Mouse (Mus musculus): ENCODE data around the gene Slc7a8.

Slc7a8 gene

GRCm38 (mm10) chr14:54781610-54782365 is at the start of gene Slc7a8:
Slc7a8 (minus strand) TSS chr14:54781946.
- peak; percentile 94 for DNase-seq

GRCm38 (mm10) chr14:54823716-54824115 is 42.0 kb upstream of the Slc7a8 start:
- DNase-seq = peak; percentile 38 to 60

- no peak for DNase-seq
These were observed 40.6 kb upstream of the Slc7a8 start for GRCm38 (mm10) chr14:54822301-54822700.

DNA sequence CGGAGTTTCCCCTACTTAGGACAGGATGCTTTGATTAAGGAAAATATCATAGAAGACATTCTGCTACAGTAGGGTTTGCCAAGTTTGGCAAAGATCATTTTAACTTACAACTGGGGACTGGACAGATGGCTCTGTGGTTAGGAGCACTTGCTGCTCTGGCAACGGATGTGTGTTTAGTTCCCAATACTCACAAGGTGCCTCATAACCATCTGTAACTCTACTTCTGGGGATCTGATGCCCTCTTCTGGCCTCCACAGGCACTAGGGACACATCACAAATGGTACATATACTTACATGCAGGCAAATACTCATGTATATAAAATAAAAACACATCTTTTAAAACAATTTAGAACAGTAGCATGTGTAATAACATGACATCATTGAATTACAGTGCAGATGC is 36.0 kb upstream of the Slc7a8 start:
- DNase-seq = peak; percentile 58 to 72

DNA sequence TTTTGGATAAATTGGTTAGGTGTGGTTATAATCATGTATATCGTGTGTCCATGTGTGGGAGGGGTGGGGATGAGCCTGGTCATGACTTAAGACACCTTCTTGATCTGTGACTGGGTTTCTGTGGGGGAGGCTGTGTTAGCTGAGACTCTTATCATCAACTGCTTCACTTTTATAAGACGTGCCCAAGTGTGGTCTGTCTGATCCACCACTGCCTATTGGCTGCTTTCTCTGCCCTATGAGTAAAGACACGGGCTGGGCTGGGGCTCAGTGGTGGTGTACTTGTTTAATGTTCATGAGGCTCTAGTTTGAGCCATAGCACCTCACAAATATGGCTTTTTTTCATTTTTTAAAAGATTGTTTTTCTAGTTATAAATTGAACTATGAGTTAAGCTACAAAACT is 34.0 kb upstream of the Slc7a8 start:
- no peak for DNase-seq

DNA sequence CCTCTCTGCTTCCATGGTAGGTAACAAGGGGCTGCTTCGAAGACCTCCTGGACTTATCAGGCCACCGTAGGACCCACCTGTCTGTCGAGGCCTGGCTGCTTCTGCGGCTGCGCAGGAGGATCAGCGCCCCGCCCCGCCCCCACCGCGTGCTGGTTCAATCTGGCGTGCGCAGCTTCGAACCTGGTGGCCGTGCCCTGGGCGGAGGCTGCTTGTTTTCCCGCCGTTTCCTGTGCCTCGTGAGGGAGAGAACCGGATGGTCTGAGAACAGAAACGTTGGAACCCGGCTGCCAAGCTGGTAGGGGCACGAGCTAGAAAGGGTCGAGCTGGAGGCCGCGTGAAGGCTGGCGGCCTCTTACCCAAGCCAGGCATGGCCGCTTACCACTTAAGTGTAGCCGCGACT is 32.2 kb upstream of the Slc7a8 start, which contains the start of gene Rnf212b:
Gene Rnf212b, plus strand, starts transcription at position 151 of the 400 bp plus-strand sequence.
- no peak for DNase-seq

- DNase-seq = no peak
These were observed 27.9 kb upstream of the Slc7a8 start for GRCm38 (mm10) chr14:54809668-54810033.

DNA sequence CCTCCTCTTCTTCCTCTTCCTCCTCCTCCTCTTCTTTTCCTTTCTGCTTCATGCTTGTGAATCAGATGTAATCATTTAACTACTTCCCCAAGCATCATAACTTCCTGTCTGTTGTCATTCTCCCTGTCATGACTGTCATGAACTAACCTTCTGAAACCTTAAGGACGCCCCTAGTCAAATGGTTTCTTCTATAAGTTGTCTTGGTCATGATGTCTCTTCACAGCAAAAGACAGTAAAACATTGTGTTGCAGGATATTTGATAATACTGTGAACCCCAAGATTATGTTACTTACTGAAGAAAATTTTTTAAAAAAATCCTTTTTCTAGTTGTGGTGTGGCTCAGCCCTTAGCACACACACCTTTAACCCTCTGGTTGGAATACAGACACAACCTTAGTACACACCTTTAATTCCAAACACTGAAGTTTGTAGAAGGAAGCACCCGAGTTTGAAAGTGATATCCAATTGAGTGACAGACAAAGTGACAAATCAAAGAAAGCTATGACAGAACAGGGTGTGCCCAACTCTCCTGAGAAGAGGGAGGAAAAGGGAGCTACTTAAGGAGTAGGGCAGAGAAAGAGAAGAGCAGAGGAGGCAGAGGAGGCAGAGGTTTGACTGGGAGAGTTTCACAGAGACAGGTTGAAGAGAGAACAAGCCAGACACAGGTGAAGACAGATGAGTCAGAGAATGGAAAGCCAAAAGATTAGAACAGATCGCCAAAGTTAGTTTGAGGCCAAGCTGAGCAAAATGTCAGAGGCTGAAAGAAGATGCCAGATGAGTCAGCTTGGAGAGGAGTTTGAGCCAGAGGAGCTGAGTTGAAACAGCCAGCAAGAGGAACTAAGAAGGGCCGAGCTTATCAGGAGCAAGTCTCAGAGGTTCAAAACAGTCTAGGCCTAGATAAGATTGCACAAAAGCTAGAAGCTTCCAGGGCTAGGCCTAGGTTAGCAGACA is 27.2 kb upstream of the Slc7a8 start:
- no peak for DNase-seq

- DNase-seq = no peak
These were observed 24.4 kb upstream of the Slc7a8 start for GRCm38 (mm10) chr14:54806124-54806523.

- no peak for DNase-seq
These were observed 20.7 kb upstream of the Slc7a8 start for GRCm38 (mm10) chr14:54802428-54802827.

- no peak for DNase-seq
These were observed 17.9 kb upstream of the Slc7a8 start for GRCm38 (mm10) chr14:54799686-54800085.

GRCm38 (mm10) chr14:54796760-54797159 is 15.0 kb upstream of the Slc7a8 start:
- no peak for DNase-seq

- DNase-seq = no peak
These were observed 14.2 kb upstream of the Slc7a8 start for GRCm38 (mm10) chr14:54795901-54796300.

GRCm38 (mm10) chr14:54793894-54794830 is 12.4 kb upstream of the Slc7a8 start:
- DNase-seq = no peak

DNA sequence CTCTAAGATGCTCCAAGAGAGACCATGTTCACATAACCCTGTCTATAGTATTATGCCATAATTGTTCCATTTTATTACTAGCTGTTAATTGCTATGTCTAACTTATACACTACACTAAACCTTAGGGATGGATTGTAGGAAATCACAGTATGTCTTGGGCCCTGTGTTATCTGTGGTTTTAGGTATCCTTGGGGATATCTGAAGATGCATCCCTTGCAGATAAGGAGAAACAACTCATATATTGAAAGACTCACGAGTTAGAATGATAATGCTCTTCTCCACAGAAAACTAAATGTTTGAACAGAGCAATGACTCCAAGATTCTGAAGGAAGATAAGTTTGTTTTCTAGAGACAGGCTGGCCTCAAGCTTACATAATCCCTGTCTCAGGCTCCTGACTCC is 11.6 kb upstream of the Slc7a8 start:
- DNase-seq = no peak

DNA sequence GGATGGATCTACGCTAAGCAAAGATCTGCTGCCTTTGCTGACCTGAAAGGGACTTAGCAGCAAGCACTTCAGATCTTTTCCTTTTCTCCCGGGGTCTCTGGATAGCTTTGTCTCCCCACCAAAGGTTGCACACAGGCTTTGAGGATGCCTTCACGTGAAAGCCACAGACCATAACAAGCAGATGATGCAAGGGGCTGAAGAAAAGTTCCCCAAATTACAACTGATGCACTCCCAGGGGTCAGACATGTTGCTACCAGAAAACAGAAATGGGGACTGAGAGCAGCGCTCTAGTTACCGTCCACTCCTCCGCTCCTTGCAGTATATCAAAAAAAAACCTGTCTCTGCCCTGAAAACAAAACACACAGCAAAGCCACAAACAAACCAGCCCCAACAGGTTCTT is 10.4 kb upstream of the Slc7a8 start:
- DNase-seq = no peak

DNA sequence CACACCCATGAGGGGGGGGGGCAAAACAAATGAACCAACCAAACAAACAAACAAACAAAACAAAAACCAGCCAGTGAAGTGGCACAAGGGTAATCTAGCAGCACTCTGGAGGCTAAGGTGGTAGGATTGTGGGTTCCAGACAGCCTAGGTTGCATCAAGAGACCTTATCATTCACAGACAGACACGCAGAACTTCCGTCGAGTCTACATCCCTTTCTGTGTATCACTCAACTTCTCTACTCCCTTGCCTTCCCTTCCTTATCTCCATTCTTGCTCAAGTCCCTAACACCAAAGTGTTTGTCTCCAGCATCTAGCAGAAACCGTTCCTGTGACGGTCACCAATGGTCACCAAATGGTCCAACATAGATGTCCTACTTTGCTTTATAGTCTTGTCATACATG is 6.5 kb upstream of the Slc7a8 start:
- DNase-seq = no peak

GRCm38 (mm10) chr14:54787226-54787625 is 5.5 kb upstream of the Slc7a8 start:
- peak in 1 of 2 experiments; percentile 35 for DNase-seq

GRCm38 (mm10) chr14:54786489-54786888 is 4.7 kb upstream of the Slc7a8 start:
- peak; percentile 47 to 56 for DNase-seq

DNA sequence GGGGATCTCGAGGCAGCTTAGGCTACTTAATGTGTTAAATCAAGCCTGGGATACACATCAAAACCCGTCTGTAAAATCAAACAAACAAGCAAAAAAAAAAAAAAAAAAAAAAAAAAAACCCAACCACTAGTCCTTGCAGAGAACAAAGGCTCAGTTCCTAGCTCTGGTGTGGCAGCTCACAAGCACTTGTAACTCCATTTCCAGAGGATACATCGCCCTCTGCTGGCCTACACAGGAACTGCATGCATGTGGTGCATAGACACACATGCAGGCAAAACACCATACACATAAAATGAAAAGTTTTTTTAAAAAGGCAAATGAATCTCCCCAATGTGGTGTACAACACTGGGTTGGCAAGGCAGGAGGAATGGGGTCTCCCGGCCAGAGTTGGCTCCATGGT is 4.2 kb upstream of the Slc7a8 start:
- DNase-seq = peak; percentile 82 to 89

DNA sequence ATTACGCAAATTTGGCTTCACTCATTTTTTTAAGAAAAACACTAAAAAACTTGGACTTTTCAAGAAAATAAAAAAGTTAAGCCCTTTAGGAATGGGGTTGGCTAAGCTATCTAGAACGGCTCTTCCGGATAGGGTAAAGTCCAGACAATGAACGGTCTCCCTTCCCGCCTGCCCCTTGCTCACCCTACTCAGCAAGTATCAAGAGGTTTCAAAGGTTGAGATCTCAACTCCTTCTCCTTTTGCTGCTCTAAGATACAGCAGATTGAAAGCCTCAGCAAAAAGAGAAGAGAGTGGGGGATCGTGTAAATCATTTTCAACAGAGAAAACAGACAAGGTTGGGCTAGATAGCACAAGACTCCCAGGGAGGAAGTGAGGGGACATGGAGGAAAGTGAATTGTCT is 1.2 kb upstream of the Slc7a8 start:
- DNase-seq = no peak

- peak; percentile 90 for DNase-seq
These were observed 723 bp downstream of the Slc7a8 start for GRCm38 (mm10) chr14:54780836-54781609.

Data from cerebellum, postnatal 25 days (tissue).